Mouse (Mus musculus) splenic B cell, adult 2 months (primary cell): ENCODE data around the gene Bbs9.
"Not testable (repeated sequence)": the region's sequence is repeated elsewhere in the genome, so short reads cannot be mapped to it uniquely, and the experiment has no call there.

Experiments
- DNase-seq: peaks from one replicate; pipeline ENCODE4 v3.0.0-alpha.2; 2011; ENCODE audit warnings: low read depth, low spot score
- H3K27me3 ChIP-seq: 2 replicates; pipeline ENCODE4 v1.6.1; 2012; ENCODE audit warnings: mild to moderate bottlenecking, low read length, moderate library complexity, mixed read lengths; ENCODE audit not compliant: control insufficient read depth, poor library complexity, insufficient read depth, severe bottlenecking
- H3K36me3 ChIP-seq: 2 replicates; pipeline ENCODE4 v1.6.1; 2012; ENCODE audit warnings: mild to moderate bottlenecking, low read length, moderate library complexity, mixed read lengths; ENCODE audit not compliant: control insufficient read depth, poor library complexity, insufficient read depth, severe bottlenecking

The Bbs9 gene

GRCm38 (mm10) chr9:22834994-22835512, 359.5 kb downstream of the Bbs9 start:
- no peaks in the 10 kb centered on the region for H3K36me3 ChIP-seq
- DNase-seq = no peak
- no peaks in the 10 kb centered on the region for H3K27me3 ChIP-seq

GRCm38 (mm10) chr9:22837000-22837399, 361.5 kb downstream of the Bbs9 start:
- Histone ChIP-seq H3K27me3 (no peaks in the 10 kb centered on the region), H3K36me3 (no peaks in the 10 kb centered on the region)
- no peak for DNase-seq

- Histone ChIP-seq H3K27me3 (no peaks in the 10 kb centered on the region), H3K36me3 (no peaks in the 10 kb centered on the region)
- no peak for DNase-seq
Measured at GRCm38 (mm10) chr9:22837702-22838210, 362.2 kb downstream of the Bbs9 start.

- no peak for DNase-seq
- no peaks in the 10 kb centered on the region for H3K27me3 ChIP-seq
- no peaks in the 10 kb centered on the region for H3K36me3 ChIP-seq
Measured at GRCm38 (mm10) chr9:22846048-22846447, 370.5 kb downstream of the Bbs9 start.

- no peaks in the 10 kb centered on the region for H3K27me3 ChIP-seq
- no peak for DNase-seq
- no peaks in the 10 kb centered on the region for H3K36me3 ChIP-seq
Measured at GRCm38 (mm10) chr9:22846783-22847182, 371.3 kb downstream of the Bbs9 start.

GRCm38 (mm10) chr9:22848800-22849199, 373.3 kb downstream of the Bbs9 start:
- no peak for DNase-seq
- H3K27me3 ChIP-seq = no peaks in the 10 kb centered on the region
- no peaks in the 10 kb centered on the region for H3K36me3 ChIP-seq

- Histone ChIP-seq H3K27me3 (no peaks in the 10 kb centered on the region), H3K36me3 (no peaks in the 10 kb centered on the region)
- DNase-seq = no peak
Measured at GRCm38 (mm10) chr9:22849212-22849611, 373.7 kb downstream of the Bbs9 start.

GRCm38 (mm10) chr9:22869147-22869546, 393.6 kb downstream of the Bbs9 start:
- not testable (repeated sequence) for DNase-seq, H3K27me3 ChIP-seq, H3K36me3 ChIP-seq

- no peak for DNase-seq
- H3K27me3 ChIP-seq = no peaks in the 10 kb centered on the region
Measured at GRCm38 (mm10) chr9:22870661-22871060, 395.1 kb downstream of the Bbs9 start.

GRCm38 (mm10) chr9:22875231-22875630, 399.7 kb downstream of the Bbs9 start:
- Histone ChIP-seq H3K36me3 (no peaks in the 10 kb centered on the region), H3K27me3 (no peaks in the 10 kb centered on the region)
- no peak for DNase-seq

More at GRCm38 (mm10) chr9:22870661-22871060, 395.1 kb downstream of the Bbs9 start:
- no peaks in the 10 kb centered on the region for H3K36me3 ChIP-seq

GRCm38 (mm10) chr9:22879266-22879665, 403.8 kb downstream of the Bbs9 start:
- Histone ChIP-seq H3K27me3 (no peaks in the 10 kb centered on the region), H3K36me3 (no peaks in the 10 kb centered on the region)
- no peak for DNase-seq

GRCm38 (mm10) chr9:22886351-22886750, 410.8 kb downstream of the Bbs9 start:
- no peaks in the 10 kb centered on the region for H3K27me3 ChIP-seq
- H3K36me3 ChIP-seq = no peaks in the 10 kb centered on the region
- DNase-seq = peak; percentile 18

GRCm38 (mm10) chr9:22905434-22905833, 429.9 kb downstream of the Bbs9 start:
- H3K36me3 ChIP-seq = no peaks in the 10 kb centered on the region
- no peak for DNase-seq
- H3K27me3 ChIP-seq = no peaks in the 10 kb centered on the region

- no peak for DNase-seq
- H3K27me3 ChIP-seq = no peaks in the 10 kb centered on the region
- no peaks in the 10 kb centered on the region for H3K36me3 ChIP-seq
Measured at GRCm38 (mm10) chr9:22916808-22917207, 441.3 kb downstream of the Bbs9 start.

GRCm38 (mm10) chr9:22935645-22936044, 460.1 kb downstream of the Bbs9 start:
- no peaks in the 10 kb centered on the region for H3K36me3 ChIP-seq
- no peak for DNase-seq
- no peaks in the 10 kb centered on the region for H3K27me3 ChIP-seq
